Mouse (Mus musculus) cerebellum, postnatal 4 days (tissue): ENCODE data around the gene Rhoh.

ENCODE experiments used
- DNase-seq, 2 experiments: peaks; one replicate each; pipeline ENCODE4 v3.0.0; 2022; ENCODE audit warnings: low spot score in 2 of 2, mixed read lengths in 1 of 2

The Rhoh gene

GRCm38 (mm10) chr5:65895121-65895692, 34.2 kb downstream of the Rhoh start:
- no peak for DNase-seq

DNA sequence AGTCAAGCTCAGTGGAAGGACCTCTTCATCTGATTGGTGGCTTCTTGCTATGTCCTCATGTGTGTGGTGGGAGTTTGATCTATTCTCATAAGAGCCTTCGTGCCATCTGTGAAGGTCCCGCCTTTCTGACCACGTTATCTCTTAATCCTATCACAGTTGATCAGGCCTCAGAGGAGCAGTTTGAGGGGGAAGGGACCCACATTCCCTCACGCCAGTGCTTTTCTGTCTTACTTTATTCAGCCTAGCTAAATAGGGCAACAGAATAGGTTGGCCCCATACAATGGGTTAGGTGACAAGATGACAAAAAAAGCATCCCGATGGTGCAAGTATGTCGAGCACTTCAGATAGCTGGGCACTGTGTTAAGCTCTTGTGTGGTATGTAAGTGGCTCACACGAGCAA, 34.8 kb downstream of the Rhoh start:
- DNase-seq: no peak

DNA sequence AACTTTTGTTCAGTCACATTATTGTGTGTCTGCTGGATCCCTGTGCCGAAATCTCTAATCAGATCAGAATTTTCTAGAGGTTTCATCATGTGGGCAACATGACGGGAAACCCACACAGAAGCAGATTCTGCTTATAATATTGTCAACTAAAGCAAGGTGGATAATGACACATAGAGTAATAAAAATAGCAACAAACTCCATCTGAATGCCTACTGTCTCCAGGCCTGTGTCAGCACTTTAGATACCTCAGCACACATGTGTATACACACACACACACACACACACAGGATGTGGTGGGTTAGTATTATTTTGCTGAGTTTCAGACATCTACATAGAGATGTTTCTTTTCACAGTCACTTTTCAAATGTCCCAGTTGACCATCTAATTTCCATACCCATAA, 36.7 kb downstream of the Rhoh start:
- DNase-seq: no peak

DNA sequence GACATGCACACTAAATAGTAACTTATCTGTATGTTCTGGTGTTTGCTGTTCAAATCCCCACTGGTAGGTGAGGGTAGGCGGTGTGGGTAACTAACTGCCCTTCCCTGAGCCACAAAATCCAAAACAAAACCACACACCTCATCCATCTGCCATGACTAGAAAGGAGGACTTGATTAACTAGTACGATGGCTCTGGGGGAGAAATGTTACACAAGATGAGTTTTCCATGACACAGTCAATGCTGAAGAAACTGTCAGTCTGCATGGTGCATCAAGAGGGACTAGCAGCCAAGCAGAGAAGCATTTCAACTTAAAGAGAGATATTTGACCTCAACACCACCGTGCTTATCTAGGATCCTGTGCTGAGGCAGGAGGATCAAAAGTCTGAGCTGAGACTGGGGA, 37.7 kb downstream of the Rhoh start:
- DNase-seq: no peak

- DNase-seq: no peak
Observed at GRCm38 (mm10) chr5:65900113-65900512, 39.1 kb downstream of the Rhoh start.

DNA sequence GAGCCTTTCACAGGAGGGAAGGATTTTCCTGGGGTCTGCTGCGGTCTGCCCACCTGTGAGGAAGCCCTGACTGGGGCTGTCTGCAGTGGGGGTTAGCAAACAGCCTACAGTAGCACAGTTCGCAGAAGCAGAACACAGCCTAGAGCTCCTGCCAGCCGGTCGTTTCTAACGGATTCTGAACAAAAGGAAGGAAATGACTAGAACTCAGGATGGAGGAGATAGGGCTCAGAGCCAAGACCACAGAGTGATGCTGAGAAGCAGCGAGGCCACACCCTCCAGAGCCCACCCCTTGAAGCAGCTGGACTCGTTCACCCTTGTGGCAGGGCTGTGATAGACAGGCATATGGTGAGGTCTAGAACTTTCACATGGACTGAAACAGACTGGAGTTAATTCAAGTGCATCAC, 39.9 kb downstream of the Rhoh start:
- DNase-seq: peak in 1 of 2 experiments; percentile 19

GRCm38 (mm10) chr5:65901868-65902418, 40.9 kb downstream of the Rhoh start:
- DNase-seq: no peak

- no peak for DNase-seq
Observed at GRCm38 (mm10) chr5:65902811-65903210, 41.8 kb downstream of the Rhoh start.

DNA sequence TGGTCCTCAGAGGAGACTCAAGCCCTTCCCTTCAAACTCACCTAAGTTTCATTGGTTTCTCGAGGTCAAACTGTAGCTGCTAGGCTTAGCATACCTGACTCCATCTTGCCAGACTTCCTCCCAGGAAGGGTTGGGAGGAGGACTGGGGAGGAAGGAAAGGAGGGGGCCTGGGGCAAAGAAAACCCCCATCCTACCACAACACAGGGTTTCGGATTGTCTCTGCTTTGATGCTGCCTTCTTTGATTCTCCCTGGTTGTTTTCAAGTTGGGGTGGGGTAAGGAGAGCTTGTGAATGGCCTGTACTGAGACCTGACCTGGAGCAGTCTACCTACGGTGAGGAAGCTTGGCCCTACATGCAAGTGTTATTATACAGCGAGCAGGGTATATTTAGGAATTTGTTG, 43.5 kb downstream of the Rhoh start:
- DNase-seq: no peak

DNA sequence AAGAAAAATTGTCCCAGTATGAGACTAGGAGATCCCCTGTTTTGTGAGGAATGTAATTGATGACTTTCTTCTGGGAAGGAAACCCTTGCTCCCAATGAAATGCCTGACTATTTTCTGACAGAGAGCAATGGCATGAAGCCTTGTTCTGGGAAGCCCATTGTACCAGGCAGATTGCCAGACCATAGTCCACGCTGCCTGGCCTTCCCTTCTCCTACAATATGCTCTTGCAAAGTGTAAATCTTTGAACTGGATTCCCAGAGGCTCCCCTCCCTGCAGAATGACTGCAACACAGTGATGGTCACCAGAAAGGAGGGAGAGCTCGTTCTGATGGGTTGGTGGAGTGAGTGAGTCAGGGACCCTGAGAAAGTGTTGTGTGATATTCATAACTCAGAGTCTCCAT, 47.7 kb downstream of the Rhoh start:
- DNase-seq: no peak

- no peak for DNase-seq
Observed at GRCm38 (mm10) chr5:65909321-65909720, 48.3 kb downstream of the Rhoh start.

- no peak for DNase-seq
Observed at GRCm38 (mm10) chr5:65910398-65910797, 49.4 kb downstream of the Rhoh start.

DNA sequence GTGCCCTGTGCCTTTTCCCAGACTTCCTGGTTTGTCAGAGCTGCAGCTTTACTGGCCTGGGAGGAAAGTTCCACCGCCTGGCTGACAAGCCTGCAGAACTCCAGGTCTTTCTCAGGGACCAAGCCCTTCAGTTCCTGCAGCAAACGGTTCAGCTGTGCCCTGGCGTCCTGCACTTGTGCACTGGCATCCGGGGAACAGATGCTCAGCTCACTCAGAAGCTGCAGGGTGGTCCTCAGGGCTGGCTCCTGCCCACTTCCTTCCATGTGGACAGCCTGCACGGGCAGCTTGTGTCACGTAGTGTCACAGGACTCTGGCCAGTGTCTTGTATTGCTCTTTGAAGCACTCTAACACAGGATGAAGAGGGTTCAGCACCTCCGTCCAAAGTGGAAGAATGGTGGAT, 50.7 kb downstream of the Rhoh start:
- no peak for DNase-seq

DNA sequence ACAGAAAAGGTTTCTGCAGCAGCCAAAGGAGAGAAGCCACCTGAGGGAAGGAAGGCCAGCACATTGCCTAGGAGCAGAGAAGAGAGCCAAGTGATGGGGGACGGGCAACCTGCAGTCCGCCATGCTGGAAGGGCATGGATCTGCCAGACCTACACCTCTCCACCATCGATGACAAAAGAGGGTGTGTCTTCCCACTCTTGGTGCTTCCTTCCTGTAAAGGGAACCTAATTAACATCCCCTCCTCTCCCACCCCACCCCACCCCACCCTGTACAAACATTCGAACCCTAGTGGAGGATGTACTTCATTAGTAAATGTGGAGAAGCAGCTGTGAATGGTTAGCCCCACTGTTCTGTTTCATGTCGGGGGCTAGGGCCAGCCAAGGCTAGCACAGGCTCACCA, 51.2 kb downstream of the Rhoh start:
- DNase-seq: no peak

DNA sequence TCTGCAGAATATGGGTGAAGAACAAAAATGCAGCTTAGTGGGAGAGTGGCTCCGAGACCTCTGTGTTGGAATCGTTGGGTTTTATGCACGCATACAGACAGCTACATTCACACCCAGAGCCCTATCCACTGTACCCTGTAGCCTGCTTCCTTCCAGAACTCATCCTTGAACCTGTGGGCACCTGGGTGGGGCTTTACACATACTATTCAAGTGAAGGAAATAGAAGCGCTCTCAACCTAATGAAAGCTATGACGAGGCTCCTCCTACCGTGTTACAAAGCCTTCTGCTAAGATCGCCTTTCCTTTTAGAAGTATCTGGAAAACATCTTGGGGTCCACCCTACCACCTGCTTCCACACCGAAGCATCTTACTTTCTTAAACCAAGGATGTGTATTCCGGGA, 52.1 kb downstream of the Rhoh start:
- DNase-seq: no peak

DNA sequence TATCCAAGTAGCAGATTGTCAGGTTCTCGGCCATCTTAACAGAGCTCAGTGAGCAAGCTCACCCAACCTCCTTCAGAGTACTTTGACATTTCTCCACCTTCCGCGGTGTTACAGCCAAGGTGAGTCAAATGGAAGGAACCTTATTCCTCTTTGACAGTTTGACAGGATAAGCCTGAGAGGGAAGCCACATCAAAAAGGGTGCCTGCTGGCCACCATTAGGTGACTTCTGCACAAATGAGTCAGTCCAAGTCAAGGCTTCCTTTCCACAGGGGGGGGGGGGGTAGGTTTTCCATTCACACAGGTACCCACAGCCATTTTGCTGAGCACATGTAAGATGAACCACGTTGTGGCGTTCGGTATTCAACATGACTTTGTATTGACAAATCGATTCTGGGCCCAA, 53.3 kb downstream of the Rhoh start:
- DNase-seq: no peak

DNA sequence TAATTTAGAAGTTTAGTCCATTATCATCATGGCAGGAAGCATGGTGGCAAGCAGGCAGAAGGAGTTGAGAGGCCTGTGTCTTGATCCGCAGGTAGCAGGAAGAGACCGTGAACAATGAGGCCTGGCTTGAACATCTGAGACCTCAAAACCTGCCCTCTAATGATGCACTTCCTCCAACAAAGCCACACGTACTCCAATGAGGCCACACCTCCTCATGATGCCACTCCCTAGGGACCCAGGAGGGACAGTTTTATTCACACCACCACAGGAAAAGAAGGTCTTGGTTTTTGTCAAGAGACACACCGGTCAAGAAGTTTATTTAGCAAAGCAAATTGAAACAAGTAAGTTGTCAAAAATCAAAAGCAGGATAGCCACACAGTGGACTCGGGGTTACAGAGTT, 55.9 kb downstream of the Rhoh start:
- DNase-seq: no peak

DNA sequence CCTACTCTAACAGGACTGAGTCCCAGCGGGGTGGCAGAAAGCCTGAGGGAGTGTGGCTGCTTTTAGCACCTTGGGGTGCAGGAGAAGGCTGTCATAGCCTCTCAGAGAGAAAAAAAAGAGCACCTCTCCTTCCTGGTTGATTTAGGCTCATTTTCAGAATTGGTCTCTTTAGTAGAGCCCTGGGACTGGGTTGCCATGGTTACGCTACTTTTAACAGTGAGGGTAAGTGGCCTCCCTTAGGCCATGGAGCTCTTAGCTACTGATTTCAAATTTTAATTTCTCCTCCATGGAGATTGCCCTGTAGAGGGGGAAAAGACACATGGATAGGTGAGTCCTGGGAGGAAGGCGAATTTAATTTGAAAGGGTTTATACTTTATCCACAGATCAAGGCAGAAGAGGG, 57.6 kb downstream of the Rhoh start:
- DNase-seq: no peak

GRCm38 (mm10) chr5:65919326-65919725, 58.3 kb downstream of the Rhoh start:
- DNase-seq: no peak

DNA sequence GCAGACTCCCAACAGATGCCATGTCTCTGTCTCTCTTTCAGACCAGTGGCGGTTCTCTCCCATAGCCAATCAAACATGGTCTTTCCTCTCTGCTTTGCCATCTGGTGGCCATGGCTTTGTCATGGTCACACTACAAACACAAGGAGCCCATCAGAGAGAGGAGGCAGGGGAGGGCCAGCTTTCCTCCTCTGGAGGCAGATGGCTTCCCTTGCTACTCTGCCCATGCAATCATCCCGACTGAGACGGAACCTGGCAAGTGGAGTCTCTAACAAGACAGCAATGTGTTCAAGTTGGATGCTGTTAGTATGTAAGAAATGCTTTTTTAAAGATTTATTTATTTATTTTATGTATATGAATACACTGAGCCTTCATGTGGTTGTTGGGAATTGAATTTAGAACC, 58.9 kb downstream of the Rhoh start:
- no peak for DNase-seq

- DNase-seq: no peak
Observed at GRCm38 (mm10) chr5:65920701-65921426, 59.9 kb downstream of the Rhoh start.

- no peak for DNase-seq
Observed at GRCm38 (mm10) chr5:65921477-65922138, 60.6 kb downstream of the Rhoh start.

- DNase-seq: no peak
Observed at GRCm38 (mm10) chr5:65926666-65927065, 65.7 kb downstream of the Rhoh start.
